Mouse (Mus musculus) forebrain, embryonic 11.5 days (tissue): ENCODE results near the gene Krtap3-1. TPM values are rescaled to one million over a fixed set of nuclear protein-coding genes. Genes with fewer than 3 reads are reported as not detected.
"Not testable (repeated sequence)": the region's sequence is repeated elsewhere in the genome, so short reads cannot be mapped to it uniquely, and the experiment has no call there.

Source experiments
- ATAC-seq: fragments of 200-750 bp; cut with Nextera tagmentation; replicated peaks from 2 replicates; pipeline ENCODE4 v1.8.0; 2017; ENCODE audit warnings: moderate TSS enrichment; ENCODE audit not compliant: low FRiP score
- DNase-seq: peaks from one replicate; pipeline ENCODE4 v3.0.0-alpha.2; 2017; ENCODE audit warnings: low spot score
- H3K27ac ChIP-seq: fragments of 300-500 bp; sonication (generic); 2 replicates; pipeline ENCODE4 v1.5.1; 2014; ENCODE audit warnings: low read depth, low read length
- H3K27me3 ChIP-seq: fragments of 300-500 bp; sonication (generic); 2 replicates; pipeline ENCODE4 v1.6.1; 2014; ENCODE audit warnings: mild to moderate bottlenecking, low read length, mixed read lengths; ENCODE audit not compliant: control insufficient read depth, insufficient read depth
- H3K36me3 ChIP-seq: fragments of 300-500 bp; sonication (generic); 2 replicates; pipeline ENCODE4 v1.6.1; 2014; ENCODE audit warnings: mild to moderate bottlenecking, low read length, moderate library complexity, mixed read lengths; ENCODE audit not compliant: control insufficient read depth, insufficient read depth
- H3K4me1 ChIP-seq: fragments of 300-500 bp; sonication (generic); replicated peaks from 2 replicates; pipeline ENCODE4 v1.6.1; 2014; ENCODE audit warnings: low read length, mixed read lengths; ENCODE audit not compliant: control insufficient read depth, insufficient read depth
- H3K4me2 ChIP-seq: fragments of 300-500 bp; sonication (generic); 2 replicates; pipeline ENCODE4 v1.6.1; 2014; ENCODE audit warnings: low read depth, mild to moderate bottlenecking, low read length, moderate library complexity, mixed read lengths; ENCODE audit not compliant: severe bottlenecking
- H3K4me3 ChIP-seq: fragments of 300-500 bp; sonication (generic); 2 replicates; pipeline ENCODE4 v1.5.1; 2014; ENCODE audit warnings: low read depth, low read length
- H3K9ac ChIP-seq: fragments of 300-500 bp; sonication (generic); 2 replicates; pipeline ENCODE4 v1.6.1; 2014; ENCODE audit warnings: low read length
- H3K9me3 ChIP-seq: fragments of 300-500 bp; sonication (generic); 2 replicates; pipeline ENCODE4 v1.6.1; 2016; ENCODE audit warnings: low read length, mixed read lengths; ENCODE audit not compliant: control insufficient read depth
- WGBS: fragments of 180-500 bp; shearing (Covaris S2); extraction: QIAGEN DNeasy Blood & Tissue Kit; methylation state at CpG from one replicate; pipeline ENCODE4 v1.1.7; 2014; 5-methylcytosine and 5-hydroxymethylcytosine counted together
- polyA plus RNA-seq: library from polyadenylated mRNA; unstranded; fragments of >200 nt; fragmentation: Nextera tagmentation; extraction: Ambion mirVana; gene quantifications from 2 replicates; pipeline ENCODE4 v1.2.1, GENCODE M21; 2014

Krtap3-1 gene
- polyA plus RNA-seq = not detected in 2 replicates

GRCm38 (mm10) chr11:99566530-99566929 is at the start of gene Krtap3-1:
Gene Krtap3-1, minus strand, starts transcription at chr11:99566630.
- 94% methylated on average over 7 of the region's 7 CpGs for WGBS
- Histone ChIP-seq H3K4me3 (no peak within 1 kb of the TSS), H3K27me3 (no peaks in the 10 kb centered on the region), H3K4me2 (no peak within 1 kb of the TSS), H3K36me3 (no peaks in the 10 kb centered on the region), H3K27ac (no peak within 1 kb of the TSS), H3K4me1 (no peaks in the 10 kb centered on the region), H3K9ac (no peak within 1 kb of the TSS), H3K9me3 (no peaks in the 10 kb centered on the region)
- ATAC-seq (no peak), DNase-seq (no peak)

GRCm38 (mm10) chr11:99614796-99615363 is 48.5 kb upstream of the Krtap3-1 start, which contains the start of gene Krtap2-4:
Gene Krtap2-4, minus strand, starts transcription at chr11:99614846.
- ATAC-seq (no peak), DNase-seq (no peak)
- no peaks in the 10 kb centered on the region for H3K36me3 ChIP-seq
- no peaks in the 10 kb centered on the region for H3K4me1 ChIP-seq
- no peak within 1 kb of the TSS for H3K4me3 ChIP-seq
- no peak within 1 kb of the TSS for H3K27ac ChIP-seq
- 72% methylated on average over 3 of the region's 3 CpGs for WGBS
- H3K9ac ChIP-seq = no peak within 1 kb of the TSS
- no peaks in the 10 kb centered on the region for H3K9me3 ChIP-seq
- H3K4me2 ChIP-seq = no peak within 1 kb of the TSS
- no peaks in the 10 kb centered on the region for H3K27me3 ChIP-seq

GRCm38 (mm10) chr11:99610089-99610488 is 43.7 kb upstream of the Krtap3-1 start, which contains the start of gene Gm11937:
Gene Gm11937, minus strand, starts transcription at chr11:99610189.
- not testable (repeated sequence) for H3K36me3 ChIP-seq, H3K27ac ChIP-seq, H3K4me1 ChIP-seq, H3K9me3 ChIP-seq, ATAC-seq, DNase-seq, H3K9ac ChIP-seq, H3K27me3 ChIP-seq, H3K4me2 ChIP-seq, H3K4me3 ChIP-seq
- WGBS = 78% methylated on average over 1 of the region's 2 CpGs

- Histone ChIP-seq H3K27me3 (no peaks in the 10 kb centered on the region), H3K27ac (no peak overlapping the region), H3K9ac (no peak overlapping the region), H3K36me3 (no peaks in the 10 kb centered on the region), H3K9me3 (no peaks in the 10 kb centered on the region), H3K4me3 (no peak overlapping the region), H3K4me2 (no peak overlapping the region), H3K4me1 (no peaks in the 10 kb centered on the region)
- WGBS = 78% methylated on average over 1 of the region's 1 CpGs
- DNase-seq (no peak), ATAC-seq (no peak)
These were observed 42.7 kb upstream of the Krtap3-1 start for GRCm38 (mm10) chr11:99609126-99609525.

- H3K27ac ChIP-seq, H3K36me3 ChIP-seq, H3K27me3 ChIP-seq, DNase-seq, ATAC-seq, H3K4me1 ChIP-seq, H3K9me3 ChIP-seq, H3K9ac ChIP-seq, H3K4me2 ChIP-seq, H3K4me3 ChIP-seq: not testable (repeated sequence)
- WGBS = 80% methylated on average over 1 of the region's 1 CpGs
These were observed 36.8 kb upstream of the Krtap3-1 start, which contains the start of gene Gm11938 for GRCm38 (mm10) chr11:99603208-99603607. Gene Gm11938, minus strand, starts transcription at chr11:99603308.

- WGBS = 80% methylated on average over 6 of the region's 6 CpGs
- H3K36me3 ChIP-seq, H3K27ac ChIP-seq, ATAC-seq, H3K9ac ChIP-seq, H3K27me3 ChIP-seq, H3K9me3 ChIP-seq, H3K4me2 ChIP-seq, H3K4me3 ChIP-seq, H3K4me1 ChIP-seq, DNase-seq: not testable (repeated sequence)
These were observed 31.3 kb upstream of the Krtap3-1 start, which contains the start of gene Krtap9-3 for GRCm38 (mm10) chr11:99597742-99598141. Gene Krtap9-3, minus strand, starts transcription at chr11:99598105.

- 87% methylated on average over 6 of the region's 6 CpGs for WGBS
- Histone ChIP-seq H3K36me3 (no peaks in the 10 kb centered on the region), H3K4me1 (no peaks in the 10 kb centered on the region), H3K9me3 (no peaks in the 10 kb centered on the region), H3K27ac (no peak within 1 kb of the TSS), H3K9ac (no peak within 1 kb of the TSS), H3K4me3 (no peak within 1 kb of the TSS), H3K4me2 (no peak within 1 kb of the TSS), H3K27me3 (no peaks in the 10 kb centered on the region)
- ATAC-seq (no peak), DNase-seq (no peak)
These were observed 24.6 kb upstream of the Krtap3-1 start, which contains the start of gene Krtap1-3 for GRCm38 (mm10) chr11:99590981-99591380. Gene Krtap1-3, minus strand, starts transcription at chr11:99591339.

- no peak overlapping the region for H3K4me3 ChIP-seq
- 95% methylated on average over 7 of the region's 7 CpGs for WGBS
- H3K4me2 ChIP-seq = no peak overlapping the region
- H3K9me3 ChIP-seq = no peaks in the 10 kb centered on the region
- ATAC-seq (no peak), DNase-seq (no peak)
- H3K27ac ChIP-seq = no peak overlapping the region
- no peaks in the 10 kb centered on the region for H3K36me3 ChIP-seq
- H3K27me3 ChIP-seq = no peaks in the 10 kb centered on the region
- no peaks in the 10 kb centered on the region for H3K4me1 ChIP-seq
- no peak overlapping the region for H3K9ac ChIP-seq
These were observed 18.7 kb upstream of the Krtap3-1 start for GRCm38 (mm10) chr11:99585096-99585495.

- DNase-seq (no peak), ATAC-seq (no peak)
- no peaks in the 10 kb centered on the region for H3K27me3 ChIP-seq
- WGBS = 75% methylated on average over 5 of the region's 5 CpGs
- H3K36me3 ChIP-seq = no peaks in the 10 kb centered on the region
- H3K9ac ChIP-seq = no peak within 1 kb of the TSS
- no peaks in the 10 kb centered on the region for H3K4me1 ChIP-seq
- no peak within 1 kb of the TSS for H3K27ac ChIP-seq
- no peak within 1 kb of the TSS for H3K4me3 ChIP-seq
- H3K4me2 ChIP-seq = no peak within 1 kb of the TSS
- no peaks in the 10 kb centered on the region for H3K9me3 ChIP-seq
These were observed 16.8 kb upstream of the Krtap3-1 start, which contains the start of gene Krtap1-4 for GRCm38 (mm10) chr11:99583245-99583704. Gene Krtap1-4, minus strand, starts transcription at chr11:99583654.
